Mouse (Mus musculus): ENCODE results near the gene Ngf. TPM values are rescaled to one million over a fixed set of nuclear protein-coding genes. Genes with fewer than 3 reads are reported as not detected.

Gene Ngf
- polyA plus RNA-seq, 1 experiment from 2014 or later = 4.6 TPM

- 45% methylated on average over 7 of the region's 7 CpGs for WGBS
- Histone ChIP-seq H3K9me3 (replicated peaks; ENCODE audit: control insufficient read depth, low read length) (no peaks in the 10 kb centered on the region), H3K4me2 (ENCODE audit: low read depth, low read length) (no peak overlapping the region), H3K27ac (replicated peaks; ENCODE audit: low read depth, low read length) (no peak overlapping the region), H3K4me3 (ENCODE audit: low read depth, low read length) (no peak overlapping the region), H3K4me1 (ENCODE audit: control insufficient read depth, insufficient read depth, low read length) (no peaks in the 10 kb centered on the region), H3K27me3 (ENCODE audit: control insufficient read depth, insufficient read depth, low read length) (no peaks in the 10 kb centered on the region), H3K36me3 (replicated peaks; ENCODE audit: control insufficient read depth, insufficient read depth, low read depth, low read length) (no peaks in the 10 kb centered on the region), H3K9ac (replicated peaks; ENCODE audit: low read length) (no peak overlapping the region)
- DNase-seq (ENCODE audit: low spot score) (peak; percentile 64), ATAC-seq (replicated peaks; ENCODE audit: insufficient number of reproducible peaks, low FRiP score, low TSS enrichment, low read depth) (peak; percentile 70; the same call in 1 of the 2 replicates)
Measured at GRCm38 (mm10) chr3:102498113-102498512, 28.4 kb downstream of the Ngf start.

- Histone ChIP-seq H3K9ac (replicated peaks; ENCODE audit: low read length) (no peak overlapping the region), H3K4me1 (ENCODE audit: control insufficient read depth, insufficient read depth, low read length) (no peaks in the 10 kb centered on the region), H3K36me3 (replicated peaks; ENCODE audit: control insufficient read depth, insufficient read depth, low read depth, low read length) (no peaks in the 10 kb centered on the region), H3K4me2 (ENCODE audit: low read depth, low read length) (no peak overlapping the region), H3K27ac (replicated peaks; ENCODE audit: low read depth, low read length) (no peak overlapping the region), H3K9me3 (replicated peaks; ENCODE audit: control insufficient read depth, low read length) (no peaks in the 10 kb centered on the region), H3K4me3 (ENCODE audit: low read depth, low read length) (no peak overlapping the region), H3K27me3 (ENCODE audit: control insufficient read depth, insufficient read depth, low read length) (no peaks in the 10 kb centered on the region)
- ATAC-seq (replicated peaks; ENCODE audit: insufficient number of reproducible peaks, low FRiP score, low TSS enrichment, low read depth) = no peak
- DNase-seq (ENCODE audit: low spot score) = no peak
- 88% methylated on average over 6 of the region's 6 CpGs for WGBS
Measured at GRCm38 (mm10) chr3:102498931-102499330, 29.2 kb downstream of the Ngf start.

- Histone ChIP-seq H3K27me3 (ENCODE audit: control insufficient read depth, insufficient read depth, low read length) (no peaks in the 10 kb centered on the region), H3K9me3 (replicated peaks; ENCODE audit: control insufficient read depth, low read length) (no peaks in the 10 kb centered on the region), H3K9ac (replicated peaks; ENCODE audit: low read length) (no peak overlapping the region), H3K27ac (replicated peaks; ENCODE audit: low read depth, low read length) (no peak overlapping the region), H3K36me3 (replicated peaks; ENCODE audit: control insufficient read depth, insufficient read depth, low read depth, low read length) (no peaks in the 10 kb centered on the region), H3K4me2 (ENCODE audit: low read depth, low read length) (no peak overlapping the region), H3K4me3 (ENCODE audit: low read depth, low read length) (no peak overlapping the region), H3K4me1 (ENCODE audit: control insufficient read depth, insufficient read depth, low read length) (no peaks in the 10 kb centered on the region)
- no peak for ATAC-seq (replicated peaks; ENCODE audit: insufficient number of reproducible peaks, low FRiP score, low TSS enrichment, low read depth)
- WGBS = 88% methylated on average over 2 of the region's 2 CpGs
- DNase-seq (ENCODE audit: low spot score) = no peak
Measured at GRCm38 (mm10) chr3:102500031-102500430, 30.3 kb downstream of the Ngf start.

- WGBS = 85% methylated on average over 4 of the region's 4 CpGs
- H3K9ac ChIP-seq (replicated peaks; ENCODE audit: low read length) = no peak overlapping the region
- no peaks in the 10 kb centered on the region for H3K4me1 ChIP-seq (ENCODE audit: control insufficient read depth, insufficient read depth, low read length)
- no peak for ATAC-seq (replicated peaks; ENCODE audit: insufficient number of reproducible peaks, low FRiP score, low TSS enrichment, low read depth)
- no peaks in the 10 kb centered on the region for H3K9me3 ChIP-seq (replicated peaks; ENCODE audit: control insufficient read depth, low read length)
- H3K27ac ChIP-seq (replicated peaks; ENCODE audit: low read depth, low read length) = no peak overlapping the region
- H3K36me3 ChIP-seq (replicated peaks; ENCODE audit: control insufficient read depth, insufficient read depth, low read depth, low read length) = no peaks in the 10 kb centered on the region
- no peak overlapping the region for H3K4me3 ChIP-seq (ENCODE audit: low read depth, low read length)
- H3K27me3 ChIP-seq (ENCODE audit: control insufficient read depth, insufficient read depth, low read length) = no peaks in the 10 kb centered on the region
- H3K4me2 ChIP-seq (ENCODE audit: low read depth, low read length) = no peak overlapping the region
- DNase-seq (ENCODE audit: low spot score) = no peak
Measured at GRCm38 (mm10) chr3:102501186-102501585, 31.5 kb downstream of the Ngf start.

GRCm38 (mm10) chr3:102505129-102505528 is 35.4 kb downstream of the Ngf start:
- 70% methylated on average over 4 of the region's 4 CpGs for WGBS
- no peak overlapping the region for H3K27ac ChIP-seq (replicated peaks; ENCODE audit: low read depth, low read length)
- ATAC-seq (replicated peaks; ENCODE audit: insufficient number of reproducible peaks, low FRiP score, low TSS enrichment, low read depth) = no peak
- no peaks in the 10 kb centered on the region for H3K36me3 ChIP-seq (replicated peaks; ENCODE audit: control insufficient read depth, insufficient read depth, low read depth, low read length)
- H3K9me3 ChIP-seq (replicated peaks; ENCODE audit: control insufficient read depth, low read length) = no peaks in the 10 kb centered on the region
- H3K4me1 ChIP-seq (ENCODE audit: control insufficient read depth, insufficient read depth, low read length) = no peaks in the 10 kb centered on the region
- no peaks in the 10 kb centered on the region for H3K27me3 ChIP-seq (ENCODE audit: control insufficient read depth, insufficient read depth, low read length)
- no peak overlapping the region for H3K4me2 ChIP-seq (ENCODE audit: low read depth, low read length)
- no peak overlapping the region for H3K9ac ChIP-seq (replicated peaks; ENCODE audit: low read length)
- peak; percentile 52 for DNase-seq (ENCODE audit: low spot score)
- no peak overlapping the region for H3K4me3 ChIP-seq (ENCODE audit: low read depth, low read length)

GRCm38 (mm10) chr3:102506061-102506460 is 36.3 kb downstream of the Ngf start:
- Histone ChIP-seq H3K4me1 (ENCODE audit: control insufficient read depth, insufficient read depth, low read length) (no peaks in the 10 kb centered on the region), H3K9ac (replicated peaks; ENCODE audit: low read length) (no peak overlapping the region), H3K27me3 (ENCODE audit: control insufficient read depth, insufficient read depth, low read length) (no peaks in the 10 kb centered on the region), H3K36me3 (replicated peaks; ENCODE audit: control insufficient read depth, insufficient read depth, low read depth, low read length) (no peaks in the 10 kb centered on the region), H3K4me2 (ENCODE audit: low read depth, low read length) (no peak overlapping the region; the same call in 1 of the 2 replicates), H3K27ac (replicated peaks; ENCODE audit: low read depth, low read length) (no peak overlapping the region), H3K4me3 (ENCODE audit: low read depth, low read length) (no peak overlapping the region), H3K9me3 (replicated peaks; ENCODE audit: control insufficient read depth, low read length) (no peaks in the 10 kb centered on the region)
- ATAC-seq (replicated peaks; ENCODE audit: insufficient number of reproducible peaks, low FRiP score, low TSS enrichment, low read depth) = no peak
- DNase-seq (ENCODE audit: low spot score) = no peak
- 73% methylated on average over 12 of the region's 12 CpGs for WGBS

- Histone ChIP-seq H3K4me3 (ENCODE audit: low read depth, low read length) (no peak overlapping the region), H3K9me3 (replicated peaks; ENCODE audit: control insufficient read depth, low read length) (no peaks in the 10 kb centered on the region), H3K4me1 (ENCODE audit: control insufficient read depth, insufficient read depth, low read length) (no peaks in the 10 kb centered on the region), H3K27ac (replicated peaks; ENCODE audit: low read depth, low read length) (no peak overlapping the region), H3K36me3 (replicated peaks; ENCODE audit: control insufficient read depth, insufficient read depth, low read depth, low read length) (no peaks in the 10 kb centered on the region), H3K9ac (replicated peaks; ENCODE audit: low read length) (no peak overlapping the region), H3K4me2 (ENCODE audit: low read depth, low read length) (no peak overlapping the region), H3K27me3 (ENCODE audit: control insufficient read depth, insufficient read depth, low read length) (no peaks in the 10 kb centered on the region)
- WGBS = 66% methylated on average over 8 of the region's 8 CpGs
- ATAC-seq (replicated peaks; ENCODE audit: insufficient number of reproducible peaks, low FRiP score, low TSS enrichment, low read depth) (no peak), DNase-seq (ENCODE audit: low spot score) (no peak)
Measured at GRCm38 (mm10) chr3:102507666-102508260, 38.0 kb downstream of the Ngf start.

- no peaks in the 10 kb centered on the region for H3K4me1 ChIP-seq (ENCODE audit: control insufficient read depth, insufficient read depth, low read length)
- no peak overlapping the region for H3K9ac ChIP-seq (replicated peaks; ENCODE audit: low read length)
- DNase-seq (ENCODE audit: low spot score) (no peak), ATAC-seq (replicated peaks; ENCODE audit: insufficient number of reproducible peaks, low FRiP score, low TSS enrichment, low read depth) (no peak)
- WGBS = 58% methylated on average over 9 of the region's 9 CpGs
- no peaks in the 10 kb centered on the region for H3K27me3 ChIP-seq (ENCODE audit: control insufficient read depth, insufficient read depth, low read length)
- H3K27ac ChIP-seq (replicated peaks; ENCODE audit: low read depth, low read length) = no peak overlapping the region
- H3K4me2 ChIP-seq (ENCODE audit: low read depth, low read length) = no peak overlapping the region
- H3K4me3 ChIP-seq (ENCODE audit: low read depth, low read length) = no peak overlapping the region
- no peaks in the 10 kb centered on the region for H3K9me3 ChIP-seq (replicated peaks; ENCODE audit: control insufficient read depth, low read length)
- H3K36me3 ChIP-seq (replicated peaks; ENCODE audit: control insufficient read depth, insufficient read depth, low read depth, low read length) = no peaks in the 10 kb centered on the region
Measured at GRCm38 (mm10) chr3:102508455-102508854, 38.7 kb downstream of the Ngf start.

Measured in embryonic facial prominence, embryonic 11.5 days (tissue).